14 mouse cellular contexts compared by ENCODE assay signal in the genomic region with DNA sequence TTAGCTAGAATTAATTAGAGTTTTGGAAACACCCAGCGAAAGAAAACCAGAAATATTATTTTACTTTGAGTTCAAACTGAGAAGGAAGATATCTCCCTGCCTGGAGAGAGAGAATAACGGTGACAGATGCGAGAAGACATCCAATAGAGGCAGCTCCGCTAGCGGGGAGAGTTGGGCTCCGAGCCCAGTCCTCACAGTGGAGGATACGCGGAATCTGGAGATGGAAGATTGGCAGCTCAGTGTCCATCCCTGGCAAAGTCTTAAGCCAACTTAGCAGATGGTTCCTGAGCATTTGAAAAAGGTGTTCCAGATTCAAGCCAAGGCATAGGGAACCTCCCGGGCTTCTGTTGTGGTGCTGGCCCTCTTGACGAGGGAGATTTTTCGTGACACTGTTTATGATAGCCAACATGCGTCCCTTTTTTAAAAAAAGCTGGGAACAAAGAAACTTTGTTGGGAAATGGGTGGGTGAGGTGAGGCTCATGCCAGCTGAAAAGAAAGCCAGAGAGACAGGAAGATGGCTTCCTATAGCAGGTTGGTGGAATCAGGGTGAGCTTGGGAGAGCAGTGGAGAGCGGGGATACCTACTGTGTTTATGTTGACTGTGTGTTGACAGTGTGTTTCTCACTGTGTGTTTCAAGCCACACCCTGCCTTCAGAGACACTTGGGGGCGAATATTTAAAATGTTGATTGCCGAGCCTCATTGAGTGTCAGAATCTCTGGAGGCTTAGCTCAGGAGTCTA. TPM values are rescaled to one million over a fixed set of nuclear protein-coding genes. Genes with fewer than 3 reads are reported as not detected.
A peak's percentile ranks its signal among the peaks of the same experiment; 100 is the strongest.
DNase-seq lines count a peak whose midpoint lies in the region; TF ChIP-seq lines count a peak whose summit lies in the region.
"Had no signal": no experiment of that assay in that cellular context is flagged by ENCODE, and none has a peak within 500 bp of the region (broad histone marks: within the 10 kb centered on the region; RNA-seq: fewer than 3 reads in every experiment).

No protein-coding gene starts in this region.

- no peak for TF ChIP-seq CTCF in layer of hippocampus, adult 2 months (conservative IDR thresholded peaks at IDR 0.05)

- H3K27ac ChIP-seq in layer of hippocampus, adult 2 months, result no peak overlapping the region
- H3K27ac ChIP-seq: gastrocnemius, adult 2 months; liver, embryonic 12.5 days had no signal

- H3K4me3 ChIP-seq in layer of hippocampus, adult 2 months, result no peak overlapping the region
- H3K4me3 ChIP-seq: gastrocnemius, adult 2 months; liver, embryonic 12.5 days had no signal

- intact Hi-C loops in left cerebral cortex, postnatal 4 days (cut with DNase I), result no loop called here
- intact Hi-C loops in heart, postnatal 14 days (cut with DNase I), result no loop called here

- DNase-seq in cerebellum, adult 11 months, result peak; percentile 92
- peak; percentile 97 for DNase-seq in cerebellum, adult 9-11 months
- DNase-seq in layer of hippocampus, adult 2 months (ENCODE audit: low spot score in 2 of 2), result peak; percentile 28 to 53
- peak; percentile 94 for DNase-seq in left cerebral cortex, postnatal 4 days
- no peak for DNase-seq in B cell, adult 2 months
- no peak for DNase-seq in yolk sac, embryonic 10.5 days (ENCODE audit: low spot score)
- no peak for DNase-seq in heart, postnatal 14 days
- DNase-seq: embryo, embryonic 11 days; gastrocnemius, adult 2 months; heart, postnatal 10 days; kidney, adult 9 months; thymus, postnatal 36 days had no signal

RNA-seq across cellular contexts. Expression of a gene that starts 29.7 kb away (rescaled TPM):
- total RNA-seq in layer of hippocampus, adult 2 months (2021), result 1 to 10 TPM; 4.4 to 5.0 TPM
- total RNA-seq in left cerebral cortex, postnatal 4 days (2021), result 10 to 100 TPM; 19.1 to 20.6 TPM
- under 1 TPM in 1 of 2 experiments, not detected in 1; 0.17 TPM for total RNA-seq in heart, postnatal 14 days (2021)
- total RNA-seq: megakaryocyte, adult 5-6 weeks had no signal

Comparison
In these comparisons a context has a peak if more than half of its experiments do, and no peak if none do; other contexts are left out.
1. DNase-seq: peak in cerebellum, adult 11 months (single experiment), cerebellum, adult 9-11 months (single experiment), layer of hippocampus, adult 2 months (2 of 2) and left cerebral cortex, postnatal 4 days (single experiment); none in B cell, adult 2 months (0 of 2), yolk sac, embryonic 10.5 days (single experiment) and heart, postnatal 14 days (0 of 2).
2. RNA of a gene that starts 29.7 kb away (total RNA-seq): 19.1 to 20.6 TPM in left cerebral cortex, postnatal 4 days and 4.4 to 5.0 TPM in layer of hippocampus, adult 2 months; 0.17 TPM in heart, postnatal 14 days; every median in the first group is over 4 times any median in the second.